Mouse (Mus musculus) hindbrain, embryonic 11.5 days (tissue): ENCODE data around the gene Olfr1395. TPM values are rescaled to one million over a fixed set of nuclear protein-coding genes. Genes with fewer than 3 reads are reported as not detected.
"Not testable (repeated sequence)": the region's sequence is repeated elsewhere in the genome, so short reads cannot be mapped to it uniquely, and the experiment has no call there.

Experiments used
- ATAC-seq: fragments of 200-750 bp; cut with Nextera tagmentation; 2 replicates; pipeline ENCODE4 v1.8.0; 2017; ENCODE audit warnings: mild to moderate bottlenecking, moderate TSS enrichment, moderate library complexity; ENCODE audit not compliant: low FRiP score
- DNase-seq: peaks from one replicate; pipeline ENCODE4 v3.0.0-alpha.2; 2015; ENCODE audit warnings: low spot score
- H3K27ac ChIP-seq: fragments of 300-500 bp; sonication (generic); 2 replicates; pipeline ENCODE4 v1.5.1; 2014; ENCODE audit warnings: mild to moderate bottlenecking, low read depth, low read length
- H3K27me3 ChIP-seq: fragments of 300-500 bp; sonication (generic); 2 replicates; pipeline ENCODE4 v1.6.1; 2014; ENCODE audit warnings: mild to moderate bottlenecking, low read length, moderate library complexity, mixed read lengths; ENCODE audit not compliant: control insufficient read depth, insufficient read depth
- H3K36me3 ChIP-seq: fragments of 300-500 bp; sonication (generic); 2 replicates; pipeline ENCODE4 v1.6.1; 2014; ENCODE audit warnings: mild to moderate bottlenecking, low read length, moderate library complexity, mixed read lengths; ENCODE audit not compliant: control insufficient read depth, insufficient read depth
- H3K4me1 ChIP-seq: fragments of 300-500 bp; sonication (generic); replicated peaks from 2 replicates; pipeline ENCODE4 v1.6.1; 2014; ENCODE audit warnings: low read length, mixed read lengths; ENCODE audit not compliant: control insufficient read depth, insufficient read depth
- H3K4me2 ChIP-seq: fragments of 300-500 bp; sonication (generic); replicated peaks from 2 replicates; pipeline ENCODE4 v1.6.1; 2014; ENCODE audit warnings: mild to moderate bottlenecking, low read depth, low read length
- H3K4me3 ChIP-seq: fragments of 300-500 bp; sonication (generic); 2 replicates; pipeline ENCODE4 v1.5.1; 2014; ENCODE audit warnings: low read depth, low read length
- H3K9ac ChIP-seq: fragments of 300-500 bp; sonication (generic); 2 replicates; pipeline ENCODE4 v1.6.1; 2014; ENCODE audit warnings: low read depth, low read length
- H3K9me3 ChIP-seq: fragments of 300-500 bp; sonication (generic); 2 replicates; pipeline ENCODE4 v1.6.1; 2016; ENCODE audit warnings: low read length; ENCODE audit not compliant: control insufficient read depth
- WGBS: fragments of 180-500 bp; shearing (Covaris S2); extraction: QIAGEN DNeasy Blood & Tissue Kit; methylation state at CpG from one replicate; pipeline ENCODE4 v1.1.7; 2014; 5-methylcytosine and 5-hydroxymethylcytosine counted together
- polyA plus RNA-seq: library from polyadenylated mRNA; unstranded; fragments of >200 nt; fragmentation: Nextera tagmentation; extraction: Ambion mirVana; gene quantifications from 2 replicates; pipeline ENCODE4 v1.2.1, GENCODE M21; 2014

The Olfr1395 gene
- polyA plus RNA-seq, 1 experiment from 2014 or later = not detected

DNA sequence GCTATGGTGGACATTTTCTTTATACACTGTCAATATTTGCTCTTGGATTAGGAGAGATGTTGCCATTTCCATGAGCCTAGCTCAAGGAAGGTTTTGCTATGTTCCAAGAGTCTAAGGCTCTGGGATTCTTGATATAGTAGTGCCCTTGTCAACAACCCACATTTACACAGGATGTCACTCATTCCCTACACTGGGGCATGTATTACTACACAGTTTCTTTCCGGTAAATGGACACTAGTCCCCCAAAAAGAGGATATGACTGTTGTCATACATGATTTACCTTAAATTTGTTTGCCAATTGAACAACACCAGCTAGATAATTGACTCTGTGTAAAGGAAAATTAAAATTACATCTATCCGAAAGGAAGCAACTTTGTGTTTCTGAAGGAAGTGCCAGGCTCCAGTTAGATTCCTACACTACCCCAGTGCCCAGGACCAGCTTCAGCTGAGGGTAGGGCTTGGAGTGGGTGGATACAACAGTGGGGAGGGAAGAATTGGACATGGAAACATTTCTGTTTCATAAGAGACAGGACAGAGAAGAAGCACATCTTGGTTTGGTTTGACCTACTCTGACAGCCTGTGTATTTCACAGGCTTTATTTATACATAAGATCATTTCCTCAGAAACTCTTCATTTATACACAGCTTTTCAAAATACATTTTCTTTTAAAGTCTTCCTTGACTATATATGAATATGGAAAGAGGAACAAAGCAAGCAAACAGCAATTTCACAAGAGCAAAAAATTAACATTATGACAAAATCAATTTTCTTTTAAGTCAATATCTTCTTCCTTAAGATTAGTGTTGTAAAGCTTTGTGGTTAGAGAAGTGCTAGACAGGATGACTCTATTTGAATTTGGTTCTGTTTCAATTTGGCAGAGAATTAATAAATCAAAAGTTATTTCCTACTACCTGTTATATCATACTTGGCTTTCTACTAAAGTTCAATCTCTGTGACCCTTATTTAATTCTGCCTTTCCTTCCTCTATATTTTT, 15.0 kb downstream of the Olfr1395 start:
- no peak overlapping the region for H3K9ac ChIP-seq
- H3K4me2 ChIP-seq = no peak overlapping the region
- no peak overlapping the region for H3K27ac ChIP-seq
- no peaks in the 10 kb centered on the region for H3K27me3 ChIP-seq
- DNase-seq = no peak
- no peaks in the 10 kb centered on the region for H3K4me1 ChIP-seq
- no peak for ATAC-seq
- WGBS = 91% methylated on average over 2 of the region's 2 CpGs
- H3K36me3 ChIP-seq = no peaks in the 10 kb centered on the region
- no peaks in the 10 kb centered on the region for H3K9me3 ChIP-seq
- H3K4me3 ChIP-seq = no peak overlapping the region

DNA sequence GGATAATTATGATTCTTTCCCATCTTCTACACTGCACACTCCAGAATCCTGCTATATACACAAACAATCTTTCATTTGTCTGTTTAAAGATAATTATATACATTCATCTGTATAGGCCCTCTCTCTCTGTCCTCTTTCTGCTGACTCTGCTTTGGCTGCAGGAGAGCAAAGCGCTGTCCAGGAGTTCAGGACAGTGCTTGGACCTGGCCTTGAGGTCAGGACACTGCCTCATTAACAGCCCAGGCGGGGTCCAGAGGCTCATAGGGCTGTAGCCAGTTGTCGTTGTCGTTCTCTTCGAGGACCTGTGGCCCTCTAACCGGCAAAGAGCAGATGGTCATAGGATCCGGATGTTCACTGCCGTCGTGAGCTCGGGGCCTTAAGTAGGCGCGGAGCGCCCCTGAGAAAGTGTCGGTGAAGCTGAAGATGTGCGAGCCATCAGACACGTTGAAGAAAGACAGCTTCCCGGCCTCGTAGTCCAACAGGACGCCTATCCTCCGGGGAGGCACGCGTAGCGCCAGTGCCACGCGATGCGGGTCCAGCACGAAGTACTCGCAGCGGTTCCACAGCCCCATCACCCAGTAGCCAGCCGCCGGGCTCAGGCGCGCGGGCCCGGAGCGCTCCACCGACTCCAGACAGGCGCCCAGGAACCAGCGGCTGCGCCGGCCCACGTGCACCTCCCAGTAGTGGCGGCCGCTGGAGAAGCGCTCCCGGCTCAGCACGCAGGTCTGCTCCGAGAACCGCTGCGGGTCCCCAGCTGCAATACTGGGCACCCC, 27.0 kb downstream of the Olfr1395 start:
- WGBS = 8% methylated on average over 50 of the region's 50 CpGs
- H3K9ac ChIP-seq = 0 out of 2 replicates have a peak overlapping the region, but pooled peaks have one; percentile 27
- DNase-seq (peak; percentile 51), ATAC-seq (peak; percentile 78)
- peak overlapping the region; percentile 29 for H3K4me3 ChIP-seq
- H3K27ac ChIP-seq = no peak overlapping the region
- no peaks in the 10 kb centered on the region for H3K9me3 ChIP-seq
- H3K27me3 ChIP-seq = peaks cover 14% of the 10 kb centered on the region; the same call in 1 of the 2 replicates
- H3K36me3 ChIP-seq = no peaks in the 10 kb centered on the region
- H3K4me1 ChIP-seq = no peaks in the 10 kb centered on the region
- peak overlapping the region; percentile 65 for H3K4me2 ChIP-seq

DNA sequence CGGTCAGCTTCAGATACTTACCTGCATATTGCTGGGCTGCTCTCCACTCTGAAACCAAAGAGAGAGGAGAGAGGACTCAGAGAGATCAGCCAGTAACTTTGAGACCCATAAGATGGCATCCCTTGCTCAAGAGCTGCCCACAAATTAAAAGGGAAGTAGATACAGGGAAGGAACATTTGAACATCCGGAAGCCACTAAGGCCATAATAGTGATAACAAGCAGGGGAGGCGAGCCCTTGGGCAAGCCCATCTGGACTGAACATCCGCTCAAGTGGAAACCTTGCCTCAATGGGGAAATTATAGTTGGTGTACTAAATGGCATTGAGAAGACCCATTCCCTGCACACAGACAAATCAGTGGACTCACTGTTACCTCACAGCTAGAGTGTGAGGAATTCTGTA, 28.5 kb downstream of the Olfr1395 start:
- Histone ChIP-seq H3K27me3 (peaks cover 14% of the 10 kb centered on the region; the same call in 1 of the 2 replicates), H3K4me3 (no peak overlapping the region), H3K4me2 (no peak overlapping the region), H3K4me1 (no peaks in the 10 kb centered on the region), H3K9ac (no peak overlapping the region), H3K36me3 (no peaks in the 10 kb centered on the region), H3K9me3 (no peaks in the 10 kb centered on the region), H3K27ac (no peak overlapping the region)
- WGBS = 96% methylated on average over 4 of the region's 4 CpGs
- DNase-seq = no peak
- ATAC-seq = no peak

DNA sequence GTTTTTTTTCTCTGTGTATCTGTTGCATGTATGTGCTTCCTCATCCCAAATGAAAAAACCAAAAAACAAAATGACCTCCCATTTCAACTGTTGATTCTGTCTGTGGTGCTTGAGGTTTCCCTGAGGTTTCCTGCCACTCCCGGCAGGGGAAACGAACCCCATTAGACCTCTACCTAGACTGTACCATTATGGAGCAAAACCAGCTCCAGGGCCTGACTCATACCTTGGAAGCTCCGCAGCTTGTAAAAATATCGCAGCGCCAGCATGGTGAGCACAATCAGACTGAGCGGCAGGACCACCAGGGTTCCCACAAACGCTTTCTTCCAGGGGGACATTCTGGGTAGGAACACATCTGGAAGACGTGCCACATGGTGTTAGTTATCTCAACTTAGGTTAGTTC, 33.3 kb downstream of the Olfr1395 start:
- Histone ChIP-seq H3K27me3 (no peaks in the 10 kb centered on the region), H3K36me3 (no peaks in the 10 kb centered on the region), H3K4me3 (no peak overlapping the region), H3K9ac (no peak overlapping the region), H3K27ac (no peak overlapping the region), H3K4me2 (no peak overlapping the region), H3K4me1 (no peaks in the 10 kb centered on the region), H3K9me3 (no peaks in the 10 kb centered on the region)
- DNase-seq = no peak
- no peak for ATAC-seq
- WGBS = 92% methylated on average over 8 of the region's 8 CpGs

DNA sequence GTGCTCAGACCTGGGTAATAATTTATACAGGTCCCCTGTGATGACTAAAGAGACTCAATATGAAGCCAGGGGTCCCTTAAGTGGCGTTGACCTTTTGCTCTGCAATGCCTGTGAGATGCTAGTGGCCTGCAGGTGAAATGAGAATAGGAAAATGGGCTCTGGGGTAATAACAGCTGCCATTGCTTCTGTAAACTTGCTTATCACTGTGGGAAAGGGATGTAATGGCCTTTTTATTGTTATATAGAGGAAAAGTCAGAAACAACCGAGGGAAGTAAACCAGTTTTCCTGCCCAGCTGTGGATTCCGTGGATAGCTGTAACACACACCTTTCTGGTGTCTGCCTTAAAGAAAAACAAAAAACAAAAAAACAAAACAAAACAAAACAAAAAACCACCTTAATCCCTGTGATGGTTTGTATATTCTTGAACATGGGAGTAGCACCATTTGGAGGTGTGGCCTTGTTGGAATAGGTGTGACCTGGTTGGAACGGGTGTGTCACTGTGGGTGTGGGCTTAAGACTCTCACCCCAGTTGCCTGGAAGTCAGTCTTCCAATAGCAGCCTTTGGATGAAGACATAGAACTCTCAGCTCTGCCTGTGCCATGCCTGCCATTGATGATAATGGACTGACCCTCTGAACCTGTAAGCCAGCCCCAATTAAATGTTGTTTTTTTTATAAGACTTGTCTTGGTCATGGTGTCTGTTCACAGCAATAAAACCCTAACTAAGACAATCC, 34.1 kb downstream of the Olfr1395 start:
- not testable (repeated sequence) for H3K27ac ChIP-seq, H3K36me3 ChIP-seq, H3K4me3 ChIP-seq, H3K9ac ChIP-seq, ATAC-seq, DNase-seq, H3K4me2 ChIP-seq, H3K9me3 ChIP-seq, H3K4me1 ChIP-seq, H3K27me3 ChIP-seq
- WGBS = 91% methylated on average over 4 of the region's 4 CpGs

DNA sequence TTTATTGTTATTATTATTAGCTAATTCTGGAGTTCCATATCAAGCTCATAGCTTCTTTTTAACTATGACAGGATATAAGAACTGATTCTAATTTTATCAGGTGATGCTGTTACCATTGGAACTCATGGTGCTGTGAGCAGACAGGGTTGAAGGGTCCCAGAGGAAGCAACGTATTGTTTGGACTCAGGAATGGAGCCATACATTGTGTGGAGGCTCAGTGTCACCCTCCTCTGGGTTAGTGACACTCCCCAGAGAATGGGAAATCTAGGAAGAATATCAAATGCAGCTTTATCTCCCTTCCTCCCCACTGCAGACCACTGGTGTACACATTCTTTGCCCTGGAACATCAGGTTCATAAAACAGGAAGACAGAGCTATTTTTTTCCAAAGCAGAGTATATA, 41.1 kb downstream of the Olfr1395 start:
- no peak overlapping the region for H3K4me2 ChIP-seq
- DNase-seq (no peak), ATAC-seq (no peak)
- no peak overlapping the region for H3K4me3 ChIP-seq
- no peak overlapping the region for H3K9ac ChIP-seq
- H3K27ac ChIP-seq = no peak overlapping the region
- H3K4me1 ChIP-seq = no peaks in the 10 kb centered on the region
- no peaks in the 10 kb centered on the region for H3K36me3 ChIP-seq
- H3K9me3 ChIP-seq = no peaks in the 10 kb centered on the region
- no peaks in the 10 kb centered on the region for H3K27me3 ChIP-seq
- WGBS = 73% methylated on average over 1 of the region's 1 CpGs

DNA sequence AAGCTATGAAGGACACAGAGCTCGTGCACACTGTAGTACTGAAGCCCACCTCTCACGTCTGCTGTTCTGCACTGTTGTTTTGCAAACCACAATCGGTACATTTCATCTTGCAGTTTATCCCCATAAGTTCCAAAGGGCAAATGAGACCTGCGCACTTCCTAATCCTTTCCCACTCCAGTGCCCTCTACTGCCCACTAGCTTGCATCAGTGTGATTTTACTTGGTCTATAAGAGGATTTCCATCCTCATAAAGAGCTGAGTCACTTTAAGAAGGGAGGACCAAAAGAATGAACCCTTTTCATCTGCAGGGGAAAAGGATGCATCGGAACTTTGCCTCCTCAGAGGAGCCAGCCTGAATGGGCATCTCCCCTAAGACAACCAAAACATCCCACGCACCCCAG, 44.4 kb downstream of the Olfr1395 start:
- no peaks in the 10 kb centered on the region for H3K4me1 ChIP-seq
- 84% methylated on average over 6 of the region's 6 CpGs for WGBS
- no peaks in the 10 kb centered on the region for H3K36me3 ChIP-seq
- H3K4me2 ChIP-seq = no peak overlapping the region
- no peak overlapping the region for H3K27ac ChIP-seq
- no peak overlapping the region for H3K9ac ChIP-seq
- H3K27me3 ChIP-seq = no peaks in the 10 kb centered on the region
- ATAC-seq (no peak), DNase-seq (no peak)
- H3K9me3 ChIP-seq = no peaks in the 10 kb centered on the region
- no peak overlapping the region for H3K4me3 ChIP-seq

DNA sequence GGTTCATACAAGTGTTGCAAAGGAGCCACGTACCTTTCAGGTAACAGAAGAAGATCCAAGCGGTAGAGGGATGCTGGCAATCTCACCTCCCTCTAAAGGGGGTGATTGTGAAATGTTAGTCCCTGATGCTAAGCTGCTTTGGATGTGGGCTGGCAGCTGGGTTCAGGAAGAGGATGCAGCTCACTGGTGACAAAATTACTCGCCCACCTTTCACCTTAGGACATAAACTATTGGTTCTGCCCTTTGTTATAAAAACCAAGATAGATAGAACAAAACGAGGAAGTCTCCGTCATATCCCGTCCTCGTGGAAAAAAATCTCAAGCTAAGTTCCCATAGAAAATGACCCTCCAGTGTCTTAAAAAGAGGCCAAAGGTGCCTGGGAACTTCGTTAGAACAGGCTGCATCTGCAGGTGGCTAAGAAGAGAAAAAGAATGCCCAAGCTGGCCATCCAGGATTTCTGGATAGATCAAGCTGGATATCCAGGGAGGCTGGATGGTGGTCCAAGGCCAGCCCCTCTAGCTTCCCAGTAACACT, 44.9 kb downstream of the Olfr1395 start, which contains the start of gene Btnl9:
TSS of gene Btnl9 (minus strand) at position 205 of the 534 bp plus-strand sequence.
- WGBS = 81% methylated on average over 8 of the region's 8 CpGs

More for the DNA sequence above, 44.9 kb downstream of the Olfr1395 start, which contains the start of gene Btnl9:
- H3K36me3 ChIP-seq = no peaks in the 10 kb centered on the region
- DNase-seq (no peak), ATAC-seq (no peak)
- no peak within 1 kb of the TSS for H3K4me2 ChIP-seq
- H3K9ac ChIP-seq = no peak within 1 kb of the TSS
- no peaks in the 10 kb centered on the region for H3K9me3 ChIP-seq
- no peaks in the 10 kb centered on the region for H3K4me1 ChIP-seq
- no peak within 1 kb of the TSS for H3K4me3 ChIP-seq
- no peaks in the 10 kb centered on the region for H3K27me3 ChIP-seq
- no peak within 1 kb of the TSS for H3K27ac ChIP-seq
